In genomic region chr10:87866448-87866847, GRCm38 (mm10) we compare ENCODE assay signal across 23 mouse cellular contexts. TPM values are rescaled to one million over a fixed set of nuclear protein-coding genes. Genes with fewer than 3 reads are reported as not detected.
DNase-seq lines count a peak whose midpoint lies in the region; ATAC-seq and TF ChIP-seq lines count a peak whose summit lies in the region.
"Had no signal": no experiment of that assay in that cellular context is flagged by ENCODE, and none has a peak within 500 bp of the region (broad histone marks: within the 10 kb centered on the region; RNA-seq: fewer than 3 reads in every experiment).

No protein-coding gene starts in this region.

- TF ChIP-seq CTCF in kidney, postnatal 0 days (IDR thresholded peaks at IDR 0.05; ENCODE audit: low read depth) = no peak

- WGBS in kidney, postnatal 0 days = 21% methylated on average over 8 of the region's 8 CpGs

- DNase-seq in adrenal gland, adult 8-10 months = peak; percentile 50
- no peak for DNase-seq in adrenal gland, postnatal 10 days
- peak; percentile 50 for DNase-seq in kidney, postnatal 0 days (ENCODE audit: low spot score)
- DNase-seq in kidney, adult 11 months = no peak
- peak; percentile 52 for DNase-seq in ovary, adult 18-20 months (ENCODE audit: low spot score)
- no peak for DNase-seq in ovary, postnatal 14 days (ENCODE audit: low spot score)
- DNase-seq in gastrocnemius, postnatal 4 days (ENCODE audit: low spot score in 2 of 2) = no peak
- DNase-seq: cerebellum, adult 11-12 months; cerebellum, postnatal 10 days; heart, postnatal 4 days; layer of hippocampus, postnatal 36 days; lung, postnatal 10 days; right cerebral cortex, postnatal 14 days had no signal

- H3K27me3 ChIP-seq in kidney, postnatal 0 days (ENCODE audit: insufficient read depth, low read length) = no peaks in the 10 kb centered on the region
- H3K27me3 ChIP-seq: embryonic facial prominence, embryonic 15.5 days; neural tube, embryonic 15.5 days had no signal

- no peaks in the 10 kb centered on the region for H3K36me3 ChIP-seq in kidney, postnatal 0 days (ENCODE audit: insufficient read depth, low read length)
- H3K36me3 ChIP-seq: embryonic facial prominence, embryonic 15.5 days; liver, embryonic 12.5 days; midbrain, embryonic 12.5 days; neural tube, embryonic 15.5 days had no signal

- no peak overlapping the region for H3K27ac ChIP-seq in kidney, postnatal 0 days
- H3K27ac ChIP-seq: embryonic facial prominence, embryonic 15.5 days; heart, embryonic 10.5 days; hindbrain, embryonic 14.5 days; liver, embryonic 12.5 days; midbrain, embryonic 12.5 days; neural tube, embryonic 15.5 days had no signal

- peaks cover 15% of the 10 kb centered on the region; the same call in 1 of the 2 replicates for H3K4me1 ChIP-seq in kidney, postnatal 0 days (replicated peaks; ENCODE audit: insufficient read depth, low read length)
- H3K4me1 ChIP-seq: liver, embryonic 12.5 days; midbrain, embryonic 12.5 days; neural tube, embryonic 15.5 days had no signal

- H3K4me2 ChIP-seq in kidney, postnatal 0 days (ENCODE audit: low read length) = no peak overlapping the region
- H3K4me2 ChIP-seq: embryonic facial prominence, embryonic 15.5 days; hindbrain, embryonic 14.5 days; liver, embryonic 12.5 days; midbrain, embryonic 12.5 days; neural tube, embryonic 15.5 days had no signal

- H3K9me3 ChIP-seq in kidney, postnatal 0 days (replicated peaks; ENCODE audit: low read length) = no peaks in the 10 kb centered on the region
- H3K9me3 ChIP-seq: embryonic facial prominence, embryonic 15.5 days; heart, embryonic 10.5 days; liver, embryonic 12.5 days; midbrain, embryonic 12.5 days; neural tube, embryonic 15.5 days had no signal

- no peak overlapping the region for H3K9ac ChIP-seq in kidney, postnatal 0 days (ENCODE audit: low read depth, low read length)
- H3K9ac ChIP-seq: embryonic facial prominence, embryonic 15.5 days; hindbrain, embryonic 14.5 days; liver, embryonic 12.5 days; midbrain, embryonic 12.5 days; neural tube, embryonic 15.5 days had no signal

- no peak for ATAC-seq in kidney, postnatal 0 days (replicated peaks; ENCODE audit: low FRiP score, low read depth)
- ATAC-seq: CD4-positive, CD25-positive, alpha-beta regulatory T cell, adult 4 months; forebrain, embryonic 14.5 days; inflammation-experienced regulatory T-cells, adult 6 months; liver, embryonic 12.5 days had no signal

- H3K4me3 ChIP-seq in kidney, postnatal 0 days (replicated peaks; ENCODE audit: low read depth, low read length) = no peak overlapping the region
- H3K4me3 ChIP-seq: embryonic facial prominence, embryonic 15.5 days; heart, embryonic 10.5 days; liver, embryonic 12.5 days; midbrain, embryonic 12.5 days; neural tube, embryonic 15.5 days had no signal

RNA-seq across cellular contexts. Expression of gene Igf1, which starts 8.4 kb away (rescaled TPM):
- total RNA-seq in adrenal gland, adult 8-10 months (2022) = 10 to 100 TPM; 12.3 to 27.5 (median 16.2) TPM
- 100 to 1,000 TPM in 1 of 2 experiments, 10 to 100 TPM in 1; 66.7 to 104 TPM for total RNA-seq in adrenal gland, postnatal 10 days (2021)
- 23.1 and 24.0 TPM in 2 replicates for polyA plus RNA-seq in kidney, postnatal 0 days (2015; fragmentation: Nextera tagmentation; extraction: Ambion mirVana)
- total RNA-seq in gastrocnemius, postnatal 4 days (2021) = 100 to 1,000 TPM; 178 TPM
- total RNA-seq: granulocyte monocyte progenitor cell, adult 5-6 weeks had no signal

Comparison
In these comparisons a context has a peak if more than half of its experiments do, and no peak if none do; other contexts are left out.
1. DNase-seq: peak in adrenal gland, adult 8-10 months (single experiment), kidney, postnatal 0 days (single experiment) and ovary, adult 18-20 months (single experiment); none in adrenal gland, postnatal 10 days (single experiment), kidney, adult 11 months (single experiment), ovary, postnatal 14 days (single experiment) and gastrocnemius, postnatal 4 days (0 of 2).